Mouse (Mus musculus) heart, embryonic 14.5 days (tissue): ENCODE measurements around the gene Gpr89. TPM values are rescaled to one million over a fixed set of nuclear protein-coding genes. Genes with fewer than 3 reads are reported as not detected.

Source experiments
- ATAC-seq: fragments of 200-750 bp; cut with Nextera tagmentation; 2 replicates; pipeline ENCODE4 v1.8.0; 2017; ENCODE audit warnings: low read depth, moderate TSS enrichment; ENCODE audit not compliant: insufficient number of reproducible peaks, insufficient read depth, low FRiP score
- H3K27ac ChIP-seq, 2 experiments: fragments of 200-500 bp in 1 of 2; fragments of 300-500 bp in 1 of 2; sonication (generic) in 1 of 2; replicated peaks in 1 of 2; 2 replicates each; pipeline ENCODE4 v1.5.1; 2012 to 2014; ENCODE audit warnings: low read depth in 2 of 2, low read length in 2 of 2, control low read depth in 1 of 2, mild to moderate bottlenecking in 1 of 2, mixed read lengths in 1 of 2; ENCODE audit not compliant: control insufficient read depth in 1 of 2, insufficient read depth in 1 of 2
- H3K27me3 ChIP-seq: fragments of 300-500 bp; sonication (generic); 2 replicates; pipeline ENCODE4 v1.6.1; 2014; ENCODE audit warnings: mild to moderate bottlenecking, low read length, control low read depth; ENCODE audit not compliant: control insufficient read depth, insufficient read depth
- H3K36me3 ChIP-seq: fragments of 300-500 bp; sonication (generic); 2 replicates; pipeline ENCODE4 v1.6.1; 2014; ENCODE audit warnings: mild to moderate bottlenecking, control low read depth, low read length, mixed read lengths; ENCODE audit not compliant: control insufficient read depth, insufficient read depth
- H3K4me1 ChIP-seq, 2 experiments: fragments of 200-500 bp in 1 of 2; fragments of 300-500 bp in 1 of 2; sonication (generic) in 1 of 2; 2 replicates each; pipeline ENCODE4 v1.6.1; 2012 to 2014; ENCODE audit warnings: low read length in 2 of 2, control low read depth in 1 of 2, mixed read lengths in 1 of 2; ENCODE audit not compliant: control insufficient read depth in 2 of 2, insufficient read depth in 2 of 2
- H3K4me2 ChIP-seq: fragments of 300-500 bp; sonication (generic); 2 replicates; pipeline ENCODE4 v1.6.1; 2014; ENCODE audit warnings: mild to moderate bottlenecking, low read length
- H3K4me3 ChIP-seq, 2 experiments: fragments of 200-500 bp in 1 of 2; fragments of 300-500 bp in 1 of 2; sonication (generic) in 1 of 2; 2 replicates each; pipeline ENCODE4 v1.5.1; 2012 to 2014; ENCODE audit warnings: low read length in 2 of 2, mild to moderate bottlenecking in 2 of 2, control low read depth in 1 of 2, low read depth in 1 of 2, moderate library complexity in 1 of 2; ENCODE audit not compliant: control insufficient read depth in 1 of 2, insufficient read depth in 1 of 2
- H3K9ac ChIP-seq: fragments of 300-500 bp; sonication (generic); 2 replicates; pipeline ENCODE4 v1.6.1; 2014; ENCODE audit warnings: mild to moderate bottlenecking, low read length
- H3K9me3 ChIP-seq: fragments of 300-500 bp; sonication (generic); 2 replicates; pipeline ENCODE4 v1.6.1; 2016; ENCODE audit warnings: low read length, control low read depth; ENCODE audit not compliant: control insufficient read depth
- WGBS: fragments of 180-500 bp; shearing (Covaris S2); extraction: QIAGEN DNeasy Blood & Tissue Kit; methylation state at CpG from one replicate; pipeline ENCODE4 v1.1.7; 2014; 5-methylcytosine and 5-hydroxymethylcytosine counted together
- polyA plus RNA-seq: library from polyadenylated mRNA; unstranded; fragments of >200 nt; fragmentation: Nextera tagmentation; extraction: Ambion mirVana; gene quantifications from 2 replicates; pipeline ENCODE4 v1.2.1, GENCODE M21; 2014

Gene Gpr89
- polyA plus RNA-seq, 1 experiment from 2014 or later = 29.8 TPM

DNA sequence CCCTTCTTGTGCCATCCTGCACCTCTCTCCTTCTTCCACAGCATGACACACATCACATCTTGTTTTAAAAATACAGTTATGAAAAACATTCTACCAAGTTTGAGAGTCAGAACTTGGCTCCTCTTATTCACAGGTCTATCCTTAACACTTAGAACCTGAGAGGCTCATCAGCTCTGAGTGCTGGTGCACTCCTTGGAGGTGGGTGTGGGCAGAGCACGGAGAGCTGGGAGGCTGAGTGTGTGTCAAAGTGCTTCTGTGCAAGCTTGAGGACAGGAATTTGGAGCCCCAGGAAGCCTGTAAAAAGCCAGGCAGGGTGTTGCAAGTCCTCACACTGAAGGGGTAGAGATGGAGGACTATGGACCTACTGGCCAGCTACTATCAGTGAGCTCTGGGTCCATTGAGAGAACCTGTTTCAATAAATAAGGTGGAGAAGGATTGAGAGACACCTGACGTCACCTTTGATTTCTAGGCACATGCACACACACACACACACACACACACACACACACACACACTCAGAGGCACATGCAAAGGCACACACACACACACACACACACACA lies 55.9 kb downstream of the Gpr89 start:
- Histone ChIP-seq H3K36me3 (no peaks in the 10 kb centered on the region), H3K9me3 (no peaks in the 10 kb centered on the region), H3K4me1 (peaks cover 6 to 12% of the 10 kb centered on the region in 2 experiments; a peak in 3 of 4 replicates), H3K4me2 (no peak overlapping the region), H3K9ac (no peak overlapping the region), H3K4me3 (no peak overlapping the region), H3K27me3 (no peaks in the 10 kb centered on the region), H3K27ac (no peak overlapping the region)
- ATAC-seq = no peak
- 54% methylated on average over 2 of the region's 2 CpGs for WGBS

DNA sequence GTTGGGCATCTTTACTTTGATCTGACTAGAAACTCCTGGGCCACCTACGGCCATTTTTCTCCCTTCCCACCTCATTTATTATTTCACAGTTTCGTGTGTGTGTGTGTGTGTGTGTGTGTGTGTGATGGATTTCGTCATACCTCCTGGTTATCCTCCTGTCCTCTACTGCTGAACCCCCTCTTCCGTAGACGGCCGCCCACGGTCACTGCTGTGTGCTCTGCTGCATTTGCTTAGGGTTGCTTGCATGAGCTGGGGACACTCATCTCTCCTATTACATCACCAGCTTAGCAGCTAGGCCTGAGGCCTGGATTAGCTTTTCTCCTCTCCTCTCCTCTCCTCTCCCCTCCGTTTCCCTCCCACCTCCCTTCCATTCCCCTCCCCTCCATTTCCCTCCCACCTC lies 56.7 kb downstream of the Gpr89 start:
- H3K36me3 ChIP-seq = no peaks in the 10 kb centered on the region
- H3K4me1 ChIP-seq = peaks cover 6 to 12% of the 10 kb centered on the region in 2 experiments; a peak in 3 of 4 replicates
- WGBS = 86% methylated on average over 7 of the region's 8 CpGs
- no peaks in the 10 kb centered on the region for H3K9me3 ChIP-seq
- H3K27ac ChIP-seq = no peak overlapping the region
- no peak overlapping the region for H3K4me3 ChIP-seq
- H3K4me2 ChIP-seq = no peak overlapping the region
- no peaks in the 10 kb centered on the region for H3K27me3 ChIP-seq
- H3K9ac ChIP-seq = no peak overlapping the region
- no peak for ATAC-seq

DNA sequence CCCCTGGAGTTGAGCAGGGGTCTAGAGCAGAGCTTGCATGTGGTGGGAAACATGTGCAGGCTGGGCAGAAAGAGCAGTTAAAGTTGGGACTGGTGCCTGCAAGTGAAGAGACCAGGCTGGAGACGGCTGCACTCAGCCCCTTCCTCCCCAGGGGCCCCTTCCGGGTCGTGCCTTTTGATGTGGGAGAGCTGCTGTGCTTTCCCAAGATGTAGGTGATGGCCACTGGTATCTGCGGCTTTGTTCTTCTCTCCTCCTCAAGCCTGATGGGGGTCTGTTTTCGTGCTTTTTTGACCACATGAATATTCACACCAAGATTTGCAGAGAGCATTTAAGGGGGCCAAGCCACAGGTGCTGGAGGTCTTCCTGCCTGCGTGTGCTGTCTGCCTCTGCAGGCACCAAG lies 57.5 kb downstream of the Gpr89 start:
- Histone ChIP-seq H3K9ac (no peak overlapping the region), H3K27me3 (no peaks in the 10 kb centered on the region), H3K36me3 (no peaks in the 10 kb centered on the region), H3K4me3 (no peak overlapping the region), H3K4me2 (no peak overlapping the region), H3K9me3 (no peaks in the 10 kb centered on the region), H3K4me1 (peaks cover 2 to 10% of the 10 kb centered on the region in 2 experiments; a peak in 3 of 4 replicates), H3K27ac (no peak overlapping the region)
- ATAC-seq = no peak
- 21% methylated on average over 6 of the region's 6 CpGs for WGBS

DNA sequence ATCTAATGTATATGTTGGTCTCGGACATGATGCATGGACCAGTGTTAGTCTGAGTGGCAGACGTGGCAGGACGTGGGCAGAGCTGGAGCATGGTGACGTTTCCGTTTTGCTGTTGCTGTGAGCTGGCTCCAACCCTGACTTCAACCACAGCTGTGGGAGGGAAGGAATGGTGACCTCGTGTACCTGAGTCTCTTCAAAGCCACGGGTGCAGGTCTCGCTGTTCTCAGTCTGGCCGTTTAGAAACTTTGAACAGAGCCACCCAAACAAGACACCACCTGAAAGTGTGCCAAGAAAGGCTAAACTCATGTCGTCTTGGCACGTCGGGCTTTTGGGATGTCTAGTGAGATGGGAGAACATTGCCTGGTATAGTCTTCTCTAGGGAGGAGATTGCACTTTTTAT lies 58.2 kb downstream of the Gpr89 start:
- Histone ChIP-seq H3K4me1 (peaks cover 0 to 10% of the 10 kb centered on the region in 2 experiments; a peak in 1 of 4 replicates), H3K4me3 (no peak overlapping the region), H3K9me3 (no peaks in the 10 kb centered on the region), H3K36me3 (no peaks in the 10 kb centered on the region), H3K4me2 (no peak overlapping the region), H3K27me3 (no peaks in the 10 kb centered on the region), H3K27ac (no peak overlapping the region), H3K9ac (no peak overlapping the region)
- 84% methylated on average over 12 of the region's 12 CpGs for WGBS
- ATAC-seq = no peak

DNA sequence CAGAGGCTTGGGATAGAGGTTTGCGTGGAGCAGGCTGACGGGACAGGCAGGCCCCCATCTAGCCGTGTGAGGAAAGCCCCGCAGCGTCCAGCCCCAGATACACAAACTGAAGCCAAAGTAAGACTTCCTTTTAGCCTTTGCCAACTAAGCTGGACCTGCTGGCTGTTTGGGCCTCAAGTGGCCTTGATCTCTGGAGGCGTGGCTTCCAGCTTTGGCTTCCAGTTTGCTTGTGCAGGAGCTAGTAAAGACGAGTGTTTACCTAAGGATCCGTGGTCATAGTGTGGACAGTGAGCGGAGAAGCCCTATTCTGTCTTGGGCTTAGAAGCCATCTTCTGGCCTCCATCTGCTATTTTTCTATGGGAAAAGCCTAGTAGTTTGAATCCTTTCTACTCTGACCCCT lies 59.3 kb downstream of the Gpr89 start:
- no peak overlapping the region for H3K9ac ChIP-seq
- H3K9me3 ChIP-seq = no peaks in the 10 kb centered on the region
- H3K27ac ChIP-seq = no peak overlapping the region
- H3K36me3 ChIP-seq = no peaks in the 10 kb centered on the region
- no peak for ATAC-seq
- no peaks in the 10 kb centered on the region for H3K27me3 ChIP-seq
- 84% methylated on average over 9 of the region's 9 CpGs for WGBS
- H3K4me3 ChIP-seq = no peak overlapping the region
- H3K4me2 ChIP-seq = no peak overlapping the region
- H3K4me1 ChIP-seq = peaks cover 0 to 8% of the 10 kb centered on the region in 2 experiments; a peak in 1 of 4 replicates

DNA sequence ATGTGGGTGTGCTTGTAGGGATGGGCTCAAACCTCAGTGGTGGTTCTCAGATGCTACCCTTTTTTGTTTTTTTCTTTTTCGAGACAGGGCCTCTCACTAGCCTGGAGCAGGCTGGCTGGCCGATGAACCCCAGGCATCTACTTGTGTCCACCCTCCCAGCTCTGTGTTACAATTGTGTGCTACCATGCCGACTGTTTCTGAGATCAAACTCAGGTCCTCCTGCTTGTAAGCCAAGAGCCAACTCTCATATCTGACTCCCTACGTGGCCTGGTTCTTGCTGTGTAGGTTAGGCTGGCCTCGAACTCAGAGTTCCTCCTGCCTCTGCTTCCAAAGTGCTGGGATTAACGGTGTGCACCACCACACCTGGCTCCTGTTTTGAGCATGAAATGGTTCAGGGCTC lies 60.0 kb downstream of the Gpr89 start:
- Histone ChIP-seq H3K4me2 (no peak overlapping the region), H3K27me3 (no peaks in the 10 kb centered on the region), H3K4me3 (no peak overlapping the region), H3K4me1 (peaks cover 0 to 8% of the 10 kb centered on the region in 2 experiments; a peak in 1 of 4 replicates), H3K27ac (no peak overlapping the region), H3K9ac (no peak overlapping the region), H3K9me3 (no peaks in the 10 kb centered on the region), H3K36me3 (no peaks in the 10 kb centered on the region)
- WGBS = 94% methylated on average over 6 of the region's 6 CpGs
- ATAC-seq = no peak

DNA sequence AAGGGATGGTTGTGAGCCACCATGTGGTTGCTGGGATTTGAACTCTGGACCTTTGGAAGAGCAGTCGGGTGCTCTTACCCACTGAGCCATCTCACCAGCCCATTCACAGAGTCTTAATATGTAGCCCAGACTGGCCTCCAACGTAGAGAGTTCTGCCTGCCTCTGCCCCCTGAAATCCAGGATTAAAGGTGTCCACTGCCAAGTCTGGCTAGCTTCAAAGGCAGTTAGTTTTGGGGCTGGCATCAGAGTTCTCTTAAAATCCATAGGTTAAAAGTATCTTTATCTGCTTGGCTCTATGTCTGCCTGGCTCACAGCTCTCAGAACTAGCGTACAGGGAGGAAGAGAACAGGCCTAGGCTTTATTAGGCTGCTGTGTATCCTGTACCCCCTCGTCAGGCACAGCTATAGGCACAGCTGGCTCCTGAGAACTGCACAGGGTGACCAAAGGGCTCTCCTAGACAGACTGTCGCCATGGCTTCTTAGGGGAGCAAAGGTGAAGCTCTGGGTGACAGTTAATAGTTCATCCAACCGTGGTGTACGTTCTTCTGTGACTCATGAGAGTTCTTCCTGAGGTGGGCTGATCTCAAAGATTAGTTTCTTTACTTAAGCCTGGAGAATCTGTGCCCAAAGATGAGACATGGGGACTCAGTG lies 66.0 kb downstream of the Gpr89 start:
- no peak overlapping the region for H3K27ac ChIP-seq
- 80% methylated on average over 7 of the region's 7 CpGs for WGBS
- no peaks in the 10 kb centered on the region for H3K27me3 ChIP-seq
- no peaks in the 10 kb centered on the region for H3K9me3 ChIP-seq
- ATAC-seq = no peak
- no peak overlapping the region for H3K9ac ChIP-seq
- no peaks in the 10 kb centered on the region for H3K4me1 ChIP-seq
- H3K4me2 ChIP-seq = no peak overlapping the region
- H3K4me3 ChIP-seq = no peak overlapping the region
- no peaks in the 10 kb centered on the region for H3K36me3 ChIP-seq

DNA sequence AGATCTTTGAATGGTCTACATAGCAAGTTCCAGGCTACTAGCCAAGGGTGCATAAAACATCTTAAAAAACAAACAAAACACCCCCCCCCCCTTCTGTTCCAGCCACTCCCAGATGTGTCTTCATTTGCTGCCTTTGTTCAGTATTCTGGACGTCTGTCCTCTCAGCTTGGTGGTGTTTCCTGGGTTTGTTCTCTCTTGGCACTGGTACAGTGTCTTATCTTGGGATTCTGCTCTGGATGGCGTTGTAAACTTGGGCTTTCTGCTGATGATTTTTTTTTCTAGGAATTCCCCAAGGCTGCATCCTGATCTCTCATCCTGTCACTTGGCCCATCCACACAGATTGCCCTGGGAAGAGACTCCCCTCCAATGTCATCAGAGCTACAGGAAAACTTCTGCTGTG lies 68.7 kb downstream of the Gpr89 start:
- ATAC-seq = no peak
- Histone ChIP-seq H3K4me3 (no peak overlapping the region), H3K9ac (no peak overlapping the region), H3K4me1 (no peaks in the 10 kb centered on the region), H3K36me3 (no peaks in the 10 kb centered on the region), H3K27ac (no peak overlapping the region), H3K9me3 (no peaks in the 10 kb centered on the region), H3K27me3 (no peaks in the 10 kb centered on the region), H3K4me2 (no peak overlapping the region)
- 28% methylated on average over 2 of the region's 2 CpGs for WGBS
